In the genomic region with DNA sequence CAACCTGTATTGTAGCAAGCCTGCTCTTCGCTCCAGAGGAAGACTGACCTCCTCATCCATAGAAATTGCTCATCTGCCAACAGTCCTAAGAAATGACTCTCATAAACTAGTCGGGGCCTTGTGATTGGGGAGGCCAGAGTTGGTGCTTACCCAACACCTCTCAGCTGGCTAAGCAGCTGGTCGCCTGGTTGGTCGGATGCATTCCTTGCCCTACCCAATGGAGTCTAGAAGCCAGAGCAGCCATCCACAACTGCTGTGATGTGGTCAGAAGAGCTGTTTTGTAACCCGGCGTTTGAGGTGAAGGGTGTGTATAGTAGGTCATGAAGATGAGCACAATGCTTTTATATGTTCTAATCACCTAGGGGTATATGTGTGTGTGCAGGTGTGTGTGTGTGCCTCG, we compare ENCODE assay signal across 28 mouse cellular contexts. TPM values are rescaled to one million over a fixed set of nuclear protein-coding genes. Genes with fewer than 3 reads are reported as not detected.
DNase-seq lines count a peak whose midpoint lies in the region; ATAC-seq and TF ChIP-seq lines count a peak whose summit lies in the region.
"Had no signal": no experiment of that assay in that cellular context is flagged by ENCODE, and none has a peak within 500 bp of the region (broad histone marks: within the 10 kb centered on the region; RNA-seq: fewer than 3 reads in every experiment).

No protein-coding gene starts in this region.

- 0 out of 2 replicates have a peak, but pooled peaks cover 6% of the 10 kb centered on the region for H3K36me3 ChIP-seq in midbrain, embryonic 11.5 days (ENCODE audit: control insufficient read depth, insufficient read depth, low read length)
- H3K36me3 ChIP-seq in midbrain, embryonic 14.5 days (ENCODE audit: control insufficient read depth, insufficient read depth, low read length) = peaks cover 30% of the 10 kb centered on the region
- peaks cover 8% of the 10 kb centered on the region for H3K36me3 ChIP-seq in myocyte (ENCODE audit: control insufficient read depth, insufficient read depth)
- H3K36me3 ChIP-seq in intestine, embryonic 16.5 days (ENCODE audit: control insufficient read depth, insufficient read depth, low read length) = peaks cover 2% of the 10 kb centered on the region; the same call in 1 of the 2 replicates
- H3K36me3 ChIP-seq in heart, embryonic 10.5 days = peaks cover 35% of the 10 kb centered on the region

- no peak overlapping the region for H3ac ChIP-seq in myocyte (ENCODE audit: control insufficient read depth, insufficient read length)

- H3K4me1 ChIP-seq in midbrain, embryonic 11.5 days (ENCODE audit: control insufficient read depth, insufficient read depth, low read length) = no peaks in the 10 kb centered on the region
- H3K4me1 ChIP-seq in midbrain, embryonic 14.5 days (ENCODE audit: control insufficient read depth, insufficient read depth, low read length) = no peaks in the 10 kb centered on the region
- no peaks in the 10 kb centered on the region for H3K4me1 ChIP-seq in intestine, embryonic 16.5 days (ENCODE audit: control insufficient read depth, insufficient read depth, low read length)
- peaks cover 27% of the 10 kb centered on the region for H3K4me1 ChIP-seq in heart, embryonic 10.5 days
- H3K4me1 ChIP-seq: forebrain, embryonic 12.5 days; forebrain, embryonic 15.5 days; hindbrain, embryonic 10.5 days had no signal

- H3K27me3 ChIP-seq in midbrain, embryonic 11.5 days (ENCODE audit: control insufficient read depth, insufficient read depth, low read length) = no peaks in the 10 kb centered on the region
- H3K27me3 ChIP-seq in midbrain, embryonic 14.5 days (ENCODE audit: control insufficient read depth, insufficient read depth, low read length) = no peaks in the 10 kb centered on the region
- no peaks in the 10 kb centered on the region for H3K27me3 ChIP-seq in myocyte (ENCODE audit: control insufficient read depth, insufficient read depth, insufficient read length)
- no peaks in the 10 kb centered on the region for H3K27me3 ChIP-seq in intestine, embryonic 16.5 days (replicated peaks; ENCODE audit: control insufficient read depth, insufficient read depth, low read length)
- H3K27me3 ChIP-seq in heart, embryonic 10.5 days (ENCODE audit: insufficient read depth, poor library complexity, severe bottlenecking) = no peaks in the 10 kb centered on the region
- H3K27me3 ChIP-seq: embryonic facial prominence, embryonic 12.5 days; embryonic facial prominence, embryonic 15.5 days; forebrain, embryonic 12.5 days; forebrain, embryonic 15.5 days; heart, embryonic 13.5 days; Patski had no signal

- no peaks in the 10 kb centered on the region for H3K9me3 ChIP-seq in midbrain, embryonic 11.5 days (ENCODE audit: control insufficient read depth, low read length)
- no peaks in the 10 kb centered on the region for H3K9me3 ChIP-seq in midbrain, embryonic 14.5 days (ENCODE audit: control insufficient read depth, low read length)
- no peaks in the 10 kb centered on the region for H3K9me3 ChIP-seq in intestine, embryonic 16.5 days (ENCODE audit: control insufficient read depth, low read length)
- no peaks in the 10 kb centered on the region for H3K9me3 ChIP-seq in heart, embryonic 10.5 days
- H3K9me3 ChIP-seq: embryonic facial prominence, embryonic 12.5 days; embryonic facial prominence, embryonic 15.5 days; forebrain, embryonic 12.5 days; forebrain, embryonic 15.5 days; heart, embryonic 13.5 days; hindbrain, embryonic 10.5 days had no signal

- TF ChIP-seq POLR2A in myocyte (IDR thresholded peaks at IDR 0.05; ENCODE audit: insufficient read length, low read depth) = no peak

- no peak overlapping the region for H3K27ac ChIP-seq in midbrain, embryonic 11.5 days (ENCODE audit: low read depth, low read length)
- H3K27ac ChIP-seq in midbrain, embryonic 14.5 days (replicated peaks; ENCODE audit: low read depth, low read length) = no peak overlapping the region
- no peak overlapping the region for H3K27ac ChIP-seq in intestine, embryonic 16.5 days (ENCODE audit: low read length)
- H3K27ac ChIP-seq in heart, embryonic 10.5 days = no peak overlapping the region
- H3K27ac ChIP-seq: embryonic facial prominence, embryonic 12.5 days; embryonic facial prominence, embryonic 15.5 days; forebrain, embryonic 12.5 days; forebrain, embryonic 15.5 days; heart, embryonic 13.5 days; hindbrain, embryonic 10.5 days; hindbrain, embryonic 14.5 days had no signal

- H3K4me3 ChIP-seq in midbrain, embryonic 11.5 days (ENCODE audit: low read depth, low read length) = no peak overlapping the region
- H3K4me3 ChIP-seq in midbrain, embryonic 14.5 days (replicated peaks; ENCODE audit: low read depth, low read length) = no peak overlapping the region
- H3K4me3 ChIP-seq in myocyte = no peak overlapping the region
- no peak overlapping the region for H3K4me3 ChIP-seq in intestine, embryonic 16.5 days (ENCODE audit: low read length)
- H3K4me3 ChIP-seq in heart, embryonic 10.5 days = no peak overlapping the region
- H3K4me3 ChIP-seq: embryonic facial prominence, embryonic 12.5 days; embryonic facial prominence, embryonic 15.5 days; erythroblast, embryonic 14.5 days; forebrain, embryonic 12.5 days; forebrain, embryonic 15.5 days; heart, embryonic 13.5 days; hindbrain, embryonic 10.5 days had no signal

- intact Hi-C loops in heart, postnatal 25 days (cut with DNase I) = no loop called here

- 90% methylated on average over 7 of the region's 7 CpGs for WGBS in midbrain, embryonic 11.5 days
- 89% methylated on average over 7 of the region's 7 CpGs for WGBS in midbrain, embryonic 14.5 days
- WGBS in intestine, embryonic 16.5 days = 87% methylated on average over 7 of the region's 7 CpGs
- WGBS in heart, embryonic 10.5 days = 89% methylated on average over 7 of the region's 7 CpGs

- H3K79me2 ChIP-seq in myocyte (ENCODE audit: control insufficient read depth, insufficient read depth) = no peaks in the 10 kb centered on the region

- DNase-seq in midbrain, embryonic 11.5 days (ENCODE audit: low spot score, missing footprints) = peak; percentile 28
- DNase-seq in midbrain, embryonic 14.5 days = no peak
- DNase-seq in 416B (ENCODE audit: low read depth) = peak; percentile 18
- DNase-seq in NIH3T3 (ENCODE audit: low read depth) = peak; percentile 13
- DNase-seq in heart, embryonic 10.5 days (ENCODE audit: low spot score) = no peak
- no peak for DNase-seq in heart, postnatal 25 days (ENCODE audit: low spot score)
- DNase-seq: adrenal gland, adult 2 months; adrenal gland, postnatal 14 days; cerebellum, adult 11 months; cerebellum, adult 2 months; cerebellum, adult 9-11 months; cerebellum, postnatal 25 days; gastrocnemius, postnatal 25 days; heart, adult 18-20 months; heart, postnatal 14 days had no signal

- no peak overlapping the region for H3K4me2 ChIP-seq in midbrain, embryonic 11.5 days
- H3K4me2 ChIP-seq in midbrain, embryonic 14.5 days (ENCODE audit: low read length) = no peak overlapping the region
- H3K4me2 ChIP-seq in myocyte (ENCODE audit: low read depth) = no peak overlapping the region
- H3K4me2 ChIP-seq in intestine, embryonic 16.5 days (ENCODE audit: low read depth, low read length) = no peak overlapping the region
- H3K4me2 ChIP-seq: embryonic facial prominence, embryonic 12.5 days; embryonic facial prominence, embryonic 15.5 days; forebrain, embryonic 12.5 days; forebrain, embryonic 15.5 days; heart, embryonic 13.5 days; hindbrain, embryonic 14.5 days had no signal

- no peak for ATAC-seq in midbrain, embryonic 11.5 days (ENCODE audit: low FRiP score)
- no peak for ATAC-seq in midbrain, embryonic 14.5 days (ENCODE audit: low FRiP score, low TSS enrichment)
- no peak for ATAC-seq in intestine, embryonic 16.5 days
- ATAC-seq: CD4-positive, CD25-positive, alpha-beta regulatory T cell, adult 4 months; forebrain, embryonic 15.5 days; Patski had no signal

- H3K9ac ChIP-seq in midbrain, embryonic 11.5 days (ENCODE audit: low read length) = no peak overlapping the region
- H3K9ac ChIP-seq in midbrain, embryonic 14.5 days (replicated peaks; ENCODE audit: low read length) = no peak overlapping the region
- H3K9ac ChIP-seq in intestine, embryonic 16.5 days (ENCODE audit: low read depth, low read length) = no peak overlapping the region
- H3K9ac ChIP-seq: embryonic facial prominence, embryonic 12.5 days; embryonic facial prominence, embryonic 15.5 days; forebrain, embryonic 12.5 days; forebrain, embryonic 15.5 days; heart, embryonic 13.5 days; hindbrain, embryonic 14.5 days had no signal

TF ChIP-seq in myocyte, 11 proteins besides CTCF, POLR2A, EP300 and RAD21 (continues in another document):
- no peak for TF ChIP-seq MAX (IDR thresholded peaks at IDR 0.05; ENCODE audit: low read depth)
- TF ChIP-seq TCF12 (IDR thresholded peaks at IDR 0.05; ENCODE audit: insufficient read depth, poor library complexity, severe bottlenecking) = no peak
- no peak for TF ChIP-seq E2F4 (IDR thresholded peaks at IDR 0.05; ENCODE audit: insufficient read depth)
- TF ChIP-seq USF1 (IDR thresholded peaks at IDR 0.05; ENCODE audit: low read depth) = no peak
- TF ChIP-seq REST (IDR thresholded peaks at IDR 0.05; ENCODE audit: insufficient read depth, insufficient read length) = no peak
- TF ChIP-seq MYOD1 (IDR thresholded peaks at IDR 0.05; ENCODE audit: control insufficient read depth in 1 of 3, insufficient read length in 2 of 3, low read depth in 2 of 3) = peak in 2 of 3 experiments; percentile 57 to 75
- TF ChIP-seq POLR2AphosphoS2 (IDR thresholded peaks at IDR 0.05; ENCODE audit: insufficient read length, low read depth) = no peak
- TF ChIP-seq TCF3 (IDR thresholded peaks at IDR 0.05; ENCODE audit: insufficient read length, low read depth) = peak; percentile 53
- TF ChIP-seq CEBPB (IDR thresholded peaks at IDR 0.05; ENCODE audit: insufficient read depth, poor library complexity, severe bottlenecking) = no peak
- TF ChIP-seq SRF (IDR thresholded peaks at IDR 0.05; ENCODE audit: control insufficient read depth, insufficient read length, low read depth) = no peak

RNA-seq across cellular contexts. Expression of a gene that starts 33.7 kb away (rescaled TPM):
- 35.9 and 37.3 TPM in 2 replicates for polyA plus RNA-seq in midbrain, embryonic 11.5 days (2014; fragmentation: Nextera tagmentation; extraction: Ambion mirVana)
- polyA plus RNA-seq in midbrain, embryonic 14.5 days (2014; fragmentation: Nextera tagmentation; extraction: Ambion mirVana) = 36.5 and 47.2 TPM in 2 replicates
- 81.4 TPM for polyA plus RNA-seq in myocyte (2012; fragmentation: generic; extraction: Trizol)
- polyA plus RNA-seq in intestine, embryonic 16.5 days (2015; fragmentation: Nextera tagmentation; extraction: Ambion mirVana) = 43.3 and 50.4 TPM in 2 replicates
- polyA plus RNA-seq in heart, embryonic 10.5 days (2016; fragmentation: Nextera tagmentation; extraction: Ambion mirVana) = 31.4 and 33.6 TPM in 2 replicates
- total RNA-seq in heart, postnatal 25 days (2021) = 10 to 100 TPM; 67.8 to 72.4 TPM

RNA-seq across cellular contexts. Expression of a gene that starts 47.5 kb away (rescaled TPM):
- 2.8 and 3.4 TPM in 2 replicates for polyA plus RNA-seq in midbrain, embryonic 11.5 days (2014; fragmentation: Nextera tagmentation; extraction: Ambion mirVana)
- 16.6 and 17.0 TPM in 2 replicates for polyA plus RNA-seq in midbrain, embryonic 14.5 days (2014; fragmentation: Nextera tagmentation; extraction: Ambion mirVana)
- polyA plus RNA-seq in myocyte (2012; fragmentation: generic; extraction: Trizol) = not detected
- 3.5 and 4.3 TPM in 2 replicates for polyA plus RNA-seq in intestine, embryonic 16.5 days (2015; fragmentation: Nextera tagmentation; extraction: Ambion mirVana)
- 1.3 and 1.9 TPM in 2 replicates for polyA plus RNA-seq in heart, embryonic 10.5 days (2016; fragmentation: Nextera tagmentation; extraction: Ambion mirVana)
- total RNA-seq in heart, postnatal 25 days (2021) = 1 to 10 TPM; 2.0 to 3.0 TPM
- polyA plus RNA-seq: C2C12; erythroblast, embryonic 14.5 days had no signal

Comparison
In these comparisons a context has a peak if more than half of its experiments do, and no peak if none do; other contexts are left out.
1. DNase-seq: peak in midbrain, embryonic 11.5 days (single experiment), 416B (single experiment) and NIH3T3 (single experiment); none in midbrain, embryonic 14.5 days (single experiment), heart, embryonic 10.5 days (single experiment) and heart, postnatal 25 days (single experiment).